Mouse (Mus musculus): ENCODE measurements around the gene Mylpf.

GRCm38 (mm10) chr7:127234777-127235176 is 26.1 kb downstream of the Mylpf start:
- TF ChIP-seq CTCF (IDR thresholded peaks at IDR 0.05; ENCODE audit: low read depth): no peak
- no peak for TF ChIP-seq EP300 (IDR thresholded peaks at IDR 0.05; ENCODE audit: low read depth)

Measured in heart, postnatal 0 days (tissue).